Mouse (Mus musculus) cortical plate, adult 2 months (tissue): Measurements from ENCODE around the gene Cdk14. TPM values are rescaled to one million over a fixed set of nuclear protein-coding genes. Genes with fewer than 3 reads are reported as not detected.

Experiments used
- H3K27ac ChIP-seq: fragments of 200-500 bp; 2 replicates; pipeline ENCODE4 v1.5.1; 2012; ENCODE audit warnings: low read length, control low read depth, inconsistent platforms; ENCODE audit not compliant: insufficient read depth
- H3K4me1 ChIP-seq: fragments of 200-500 bp; 2 replicates; pipeline ENCODE4 v1.6.1; 2011; ENCODE audit warnings: low read length; ENCODE audit not compliant: control insufficient read depth, insufficient read depth
- H3K4me3 ChIP-seq: fragments of 200-500 bp; 2 replicates; pipeline ENCODE4 v1.5.1; 2011; ENCODE audit warnings: mild to moderate bottlenecking, low read length, control low read depth; ENCODE audit not compliant: insufficient read depth
- CTCF ChIP-seq: fragments of 200-500 bp; IDR thresholded peaks from 2 replicates; pipeline ENCODE4 v1.5.1; 2011; ENCODE audit warnings: mild to moderate bottlenecking, control low read depth, low read length; ENCODE audit not compliant: insufficient read depth; ENCODE audit errors: extremely low read depth
- POLR2A ChIP-seq: fragments of 200-500 bp; IDR thresholded peaks from 2 replicates; pipeline ENCODE4 v1.6.1; 2011; ENCODE audit warnings: mild to moderate bottlenecking, low read length, control low read depth; ENCODE audit not compliant: insufficient read depth; ENCODE audit errors: extremely low read depth
- polyA plus RNA-seq: library from polyadenylated mRNA; depleted of rRNA; stranded (reverse); fragments of >200 nt; gene quantifications from 2 replicates; pipeline ENCODE4 v1.2.3, GENCODE M21; 2012

The Cdk14 gene
- polyA plus RNA-seq, 1 experiment, result 89.5 TPM

DNA sequence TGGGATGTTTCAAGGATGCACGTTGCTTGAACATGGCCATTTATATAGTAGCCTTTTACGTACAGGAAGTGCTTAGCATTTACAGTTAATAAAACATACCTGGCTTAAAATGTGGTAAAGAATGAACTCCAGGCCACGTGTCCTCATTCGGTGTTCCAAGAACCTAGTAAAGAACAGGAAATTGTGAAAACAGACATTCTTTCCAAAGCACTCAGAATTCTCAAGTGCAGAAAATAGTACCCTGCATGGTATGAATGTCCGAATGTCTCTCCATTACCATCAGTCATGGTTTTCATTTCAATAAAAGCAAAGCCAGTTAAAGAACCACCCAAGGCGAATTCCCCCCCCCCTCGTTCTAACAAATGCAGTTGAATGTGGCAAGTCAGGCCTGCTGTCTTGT, 470.7 kb downstream of the Cdk14 start:
- Histone ChIP-seq H3K4me3 (no peak overlapping the region), H3K27ac (no peak overlapping the region), H3K4me1 (no peaks in the 10 kb centered on the region)
- no peak for TF ChIP-seq CTCF
- no peak for TF ChIP-seq POLR2A

- Histone ChIP-seq H3K4me3 (no peak overlapping the region), H3K27ac (no peak overlapping the region), H3K4me1 (no peaks in the 10 kb centered on the region)
These were observed 471.8 kb downstream of the Cdk14 start for GRCm38 (mm10) chr5:4948090-4948954.

GRCm38 (mm10) chr5:4935131-4935530, 485.0 kb downstream of the Cdk14 start:
- Histone ChIP-seq H3K4me3 (no peak overlapping the region), H3K27ac (no peak overlapping the region), H3K4me1 (no peaks in the 10 kb centered on the region)
- TF ChIP-seq CTCF (no peak), POLR2A (no peak)

More at GRCm38 (mm10) chr5:4948090-4948954, 471.8 kb downstream of the Cdk14 start:
- TF ChIP-seq POLR2A (no peak), CTCF (no peak)

DNA sequence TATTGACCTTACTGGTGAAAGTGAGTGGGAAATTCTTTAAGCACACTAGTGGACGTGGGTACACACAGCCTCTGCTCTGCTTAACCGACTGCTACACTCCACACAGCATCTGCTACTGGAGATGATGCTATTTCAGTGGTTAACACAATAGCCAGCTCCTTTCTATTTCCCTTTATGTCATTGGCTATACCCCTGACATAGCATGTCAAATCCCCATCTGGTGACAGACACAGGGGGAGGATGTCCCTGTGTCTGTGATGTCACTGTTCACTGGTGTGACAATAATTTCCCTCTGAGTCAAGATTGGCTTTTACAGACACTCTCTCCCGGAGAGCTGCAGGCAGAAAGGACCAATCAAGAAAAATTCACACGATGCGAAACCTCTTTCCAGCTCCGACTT, 485.6 kb downstream of the Cdk14 start:
- Histone ChIP-seq H3K4me3 (no peak overlapping the region), H3K4me1 (no peaks in the 10 kb centered on the region), H3K27ac (no peak overlapping the region)
- no peak for TF ChIP-seq POLR2A
- no peak for TF ChIP-seq CTCF

- H3K27ac ChIP-seq, result no peak overlapping the region
- no peak for TF ChIP-seq POLR2A
- no peak for TF ChIP-seq CTCF
- no peaks in the 10 kb centered on the region; the same call in 1 of the 2 replicates for H3K4me1 ChIP-seq
- no peak overlapping the region for H3K4me3 ChIP-seq
These were observed 488.5 kb downstream of the Cdk14 start for GRCm38 (mm10) chr5:4931539-4932143.

- no peak for TF ChIP-seq CTCF
- TF ChIP-seq POLR2A, result no peak
- no peak overlapping the region for H3K27ac ChIP-seq
- H3K4me1 ChIP-seq, result no peaks in the 10 kb centered on the region; the same call in 1 of the 2 replicates
- no peak overlapping the region for H3K4me3 ChIP-seq
These were observed 490.5 kb downstream of the Cdk14 start for GRCm38 (mm10) chr5:4929628-4930027.

- no peak for TF ChIP-seq CTCF
- TF ChIP-seq POLR2A, result no peak
- Histone ChIP-seq H3K4me1 (no peaks in the 10 kb centered on the region; the same call in 1 of the 2 replicates), H3K27ac (no peak overlapping the region), H3K4me3 (no peak overlapping the region)
These were observed 495.2 kb downstream of the Cdk14 start for GRCm38 (mm10) chr5:4924866-4925265.

DNA sequence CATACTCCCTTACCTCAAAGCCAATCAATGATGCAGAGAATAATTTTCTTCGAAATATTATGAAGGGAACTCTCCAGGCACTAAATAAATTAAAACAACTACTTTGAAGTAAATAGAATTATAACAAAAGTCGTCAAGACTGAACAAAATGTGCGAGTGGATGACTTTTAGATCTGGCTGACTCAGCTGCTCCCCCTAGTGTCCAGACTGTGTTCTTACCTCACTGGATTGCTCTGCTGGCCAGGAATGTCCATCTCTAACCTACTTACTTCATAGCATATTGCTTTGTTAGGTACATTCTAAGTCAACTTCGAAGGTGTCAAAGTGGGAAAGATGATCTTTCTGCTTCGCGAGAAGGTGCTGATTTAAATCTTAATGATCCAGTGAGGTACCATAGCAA, 501.7 kb downstream of the Cdk14 start:
- peaks cover 2% of the 10 kb centered on the region; the same call in 1 of the 2 replicates for H3K4me1 ChIP-seq
- no peak overlapping the region for H3K4me3 ChIP-seq
- no peak overlapping the region for H3K27ac ChIP-seq
- TF ChIP-seq POLR2A (no peak), CTCF (peak; percentile 84)

DNA sequence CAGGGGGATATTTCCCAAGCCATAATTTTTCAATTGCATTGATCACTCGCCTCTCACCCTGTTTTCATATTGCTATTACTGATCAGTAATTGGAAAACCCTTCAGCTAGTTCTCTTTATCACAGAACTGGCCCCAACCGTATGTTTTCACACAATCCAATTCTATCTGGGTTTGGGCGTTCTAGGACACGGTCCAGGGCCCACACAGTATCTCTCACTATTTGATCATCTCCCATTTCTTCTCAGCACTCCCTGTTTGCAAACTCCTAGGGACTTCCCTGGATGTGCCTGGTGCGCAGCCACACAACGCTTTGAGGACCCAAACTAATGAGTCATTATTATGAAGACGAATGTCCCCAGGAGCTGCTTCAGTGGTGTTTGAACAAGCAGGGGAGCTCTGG, 502.4 kb downstream of the Cdk14 start:
- no peak overlapping the region for H3K27ac ChIP-seq
- TF ChIP-seq POLR2A, result no peak
- no peak for TF ChIP-seq CTCF
- peaks cover 2% of the 10 kb centered on the region; the same call in 1 of the 2 replicates for H3K4me1 ChIP-seq

GRCm38 (mm10) chr5:4917274-4917673, 502.8 kb downstream of the Cdk14 start:
- Histone ChIP-seq H3K4me3 (no peak overlapping the region), H3K27ac (no peak overlapping the region), H3K4me1 (peaks cover 2% of the 10 kb centered on the region; the same call in 1 of the 2 replicates)
- TF ChIP-seq POLR2A (no peak), CTCF (no peak)

More for the DNA sequence above, 502.4 kb downstream of the Cdk14 start:
- H3K4me3 ChIP-seq, result no peak overlapping the region
